Mouse (Mus musculus): ENCODE results near the gene Fah. TPM values are rescaled to one million over a fixed set of nuclear protein-coding genes. Genes with fewer than 3 reads are reported as not detected.

Gene Fah
- total RNA-seq, 2 experiments from 2014 or later, result 33.5 to 46.9 TPM

DNA sequence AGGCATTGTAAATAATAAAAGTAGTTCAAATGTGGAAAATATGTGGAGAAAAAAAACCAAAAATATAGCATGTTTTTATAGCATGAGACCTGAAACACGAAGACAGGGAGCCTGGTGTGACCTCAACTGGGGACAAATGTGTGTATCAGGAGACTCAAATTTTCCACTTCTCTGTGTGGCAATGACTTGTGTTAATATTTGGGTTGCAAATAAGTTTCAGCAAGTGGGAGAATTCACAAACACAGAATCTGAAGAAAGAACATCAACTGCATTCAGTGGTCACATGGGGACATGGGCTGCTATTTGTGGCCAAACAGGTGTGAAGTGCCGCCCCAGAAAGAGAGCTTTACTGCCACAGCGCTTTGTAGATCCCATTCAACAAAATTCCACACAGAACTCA is 9.9 kb downstream of the Fah start:
- no peak for DNase-seq (ENCODE audit: low spot score in 2 of 2)

DNA sequence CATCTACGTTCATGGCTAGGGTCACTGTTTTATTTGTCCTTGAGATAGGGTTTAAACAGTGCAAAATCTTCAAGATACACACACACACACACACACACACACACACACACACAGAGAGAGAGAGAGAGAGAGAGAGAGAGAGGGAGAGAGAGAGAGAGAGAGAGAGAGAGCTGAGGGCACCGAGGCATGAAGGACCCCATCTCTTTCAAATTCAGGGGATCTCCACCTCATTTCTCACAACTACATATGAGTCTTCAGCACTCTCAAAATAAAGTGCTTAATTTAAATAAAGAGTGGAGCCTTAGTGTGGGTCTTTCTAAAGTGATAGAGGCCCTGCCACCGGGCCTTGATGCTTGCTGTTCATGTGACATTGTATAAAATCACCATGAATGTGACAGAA is 10.5 kb downstream of the Fah start:
- no peak for DNase-seq (ENCODE audit: low spot score in 2 of 2)

GRCm38 (mm10) chr7:84594917-84595303 is 11.6 kb downstream of the Fah start:
- DNase-seq (ENCODE audit: low spot score in 2 of 2), result no peak

GRCm38 (mm10) chr7:84594087-84594916 is 12.2 kb downstream of the Fah start:
- no peak for DNase-seq (ENCODE audit: low spot score in 2 of 2)

DNA sequence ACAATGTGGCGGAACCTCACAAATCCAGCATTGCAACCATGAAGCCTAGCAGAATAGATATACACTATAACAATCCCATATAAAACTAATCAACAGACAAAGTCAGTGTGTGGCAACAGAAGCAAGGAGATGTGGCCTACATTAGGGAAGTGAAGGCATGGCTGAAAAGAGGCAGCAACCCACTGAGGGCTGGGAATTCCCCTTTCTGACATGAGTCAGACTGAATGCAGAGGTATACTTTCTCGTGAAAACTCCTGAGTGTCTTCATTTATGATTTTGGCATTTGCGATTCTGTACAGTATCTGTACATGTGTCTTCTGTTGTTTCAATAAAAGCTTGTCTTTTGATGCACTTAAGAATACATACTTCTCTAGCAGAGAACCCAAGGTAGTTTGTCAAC is 15.2 kb downstream of the Fah start:
- no peak for DNase-seq (ENCODE audit: low spot score in 2 of 2)

DNA sequence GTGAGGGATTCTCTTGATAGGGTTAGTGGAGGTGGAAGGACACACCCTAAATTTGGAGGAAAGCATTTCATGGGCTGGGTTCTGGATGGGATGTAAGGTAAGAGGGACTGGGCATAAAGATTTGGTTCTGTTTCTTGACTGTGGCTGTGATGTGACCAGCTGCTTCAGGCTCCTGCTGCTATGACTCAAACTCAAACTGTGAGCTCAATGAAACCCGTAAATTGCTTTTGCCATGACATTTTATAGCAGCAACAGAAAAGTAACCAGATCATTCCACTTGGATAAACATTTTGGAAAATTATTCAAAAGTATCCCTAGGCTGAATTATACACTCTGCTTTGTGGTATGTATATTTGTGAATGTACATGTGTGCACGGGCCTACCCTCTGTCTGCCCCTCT is 15.9 kb downstream of the Fah start:
- DNase-seq (ENCODE audit: low spot score in 2 of 2), result no peak

GRCm38 (mm10) chr7:84587101-84587783 is 19.3 kb downstream of the Fah start:
- DNase-seq (ENCODE audit: low spot score in 2 of 2), result no peak

DNA sequence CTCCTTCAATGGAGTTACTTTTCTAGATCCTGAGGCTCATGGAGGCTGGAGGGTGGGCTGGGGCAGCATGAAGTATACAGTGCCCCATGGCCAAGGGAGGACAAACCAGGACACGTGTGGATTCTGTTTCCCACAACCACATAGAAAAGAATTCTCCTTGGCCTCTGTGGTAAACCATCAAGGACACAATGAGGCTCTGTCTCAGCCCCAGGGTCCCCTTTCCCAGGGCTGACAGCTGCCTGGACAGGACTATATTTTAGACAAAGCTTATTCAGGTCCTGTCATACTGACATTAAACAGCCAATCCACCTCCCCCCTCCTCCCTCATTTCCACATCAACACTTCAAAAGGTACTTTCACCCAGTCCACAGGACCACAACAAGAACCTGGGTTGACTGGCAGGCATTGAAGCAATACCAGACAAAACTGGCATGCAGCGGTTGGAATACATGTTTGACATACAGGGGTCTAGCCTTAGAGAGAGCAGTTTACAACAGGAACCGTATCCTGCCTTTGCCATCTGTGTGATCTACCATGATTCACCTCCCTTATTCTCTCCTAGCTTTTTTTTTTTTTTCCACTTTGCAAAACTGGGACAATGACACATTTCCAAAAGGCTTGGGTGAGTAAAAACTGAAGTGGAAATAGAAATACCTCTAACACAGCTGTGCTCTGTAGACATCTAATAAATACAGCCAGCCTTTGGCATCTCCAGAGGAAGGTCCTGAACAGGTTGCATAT is 20.0 kb downstream of the Fah start:
- no peak for DNase-seq (ENCODE audit: low spot score in 2 of 2)

- DNase-seq (ENCODE audit: low spot score in 2 of 2), result no peak
Observed at GRCm38 (mm10) chr7:84585086-84585485, 21.4 kb downstream of the Fah start.

GRCm38 (mm10) chr7:84579769-84580168 is 26.8 kb downstream of the Fah start:
- DNase-seq (ENCODE audit: low spot score in 2 of 2), result no peak

- no peak for DNase-seq (ENCODE audit: low spot score in 2 of 2)
Observed at GRCm38 (mm10) chr7:84578841-84579240, 27.7 kb downstream of the Fah start.

DNA sequence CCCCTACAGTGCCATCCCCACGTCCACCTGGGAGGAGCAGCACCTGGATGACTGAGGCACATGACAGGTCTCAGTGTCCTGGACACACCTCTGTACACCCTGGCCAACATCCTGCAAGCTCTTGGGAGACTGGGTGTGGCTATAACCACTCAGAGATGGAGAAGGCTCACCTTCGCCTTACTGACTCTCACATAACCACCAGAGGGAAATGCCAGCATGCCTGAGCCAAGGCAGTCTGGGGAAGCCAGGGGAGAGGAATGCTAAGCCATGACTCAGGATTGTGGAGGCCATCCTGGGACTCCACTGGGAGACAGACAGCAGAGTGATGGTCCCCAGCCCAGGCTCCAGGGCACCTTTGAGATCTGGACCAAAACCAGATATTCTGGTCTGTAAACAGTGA is 29.5 kb downstream of the Fah start:
- no peak for DNase-seq (ENCODE audit: low spot score in 2 of 2)

DNA sequence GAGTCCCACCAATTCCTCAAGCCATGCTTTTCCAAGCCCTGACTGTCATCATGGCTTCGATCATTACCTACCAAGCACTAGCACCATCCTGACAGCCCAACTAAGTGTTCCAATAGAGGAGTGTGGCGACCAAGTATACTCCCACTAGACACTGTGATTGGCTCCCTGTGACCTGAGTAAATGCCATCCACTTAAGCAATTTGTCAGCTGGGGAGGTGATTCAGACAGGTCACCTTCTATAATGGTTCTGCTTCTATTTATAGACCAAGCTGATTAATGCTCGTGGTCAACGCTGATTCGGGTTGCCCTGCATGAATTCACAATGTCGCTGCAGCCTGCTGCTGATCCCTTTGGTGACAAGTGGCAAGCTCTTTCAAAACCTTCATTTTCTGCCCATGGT is 40.3 kb downstream of the Fah start:
- no peak for DNase-seq (ENCODE audit: low spot score in 2 of 2)

GRCm38 (mm10) chr7:84564236-84564635 is 42.3 kb downstream of the Fah start:
- no peak for DNase-seq (ENCODE audit: low spot score in 2 of 2)

DNA sequence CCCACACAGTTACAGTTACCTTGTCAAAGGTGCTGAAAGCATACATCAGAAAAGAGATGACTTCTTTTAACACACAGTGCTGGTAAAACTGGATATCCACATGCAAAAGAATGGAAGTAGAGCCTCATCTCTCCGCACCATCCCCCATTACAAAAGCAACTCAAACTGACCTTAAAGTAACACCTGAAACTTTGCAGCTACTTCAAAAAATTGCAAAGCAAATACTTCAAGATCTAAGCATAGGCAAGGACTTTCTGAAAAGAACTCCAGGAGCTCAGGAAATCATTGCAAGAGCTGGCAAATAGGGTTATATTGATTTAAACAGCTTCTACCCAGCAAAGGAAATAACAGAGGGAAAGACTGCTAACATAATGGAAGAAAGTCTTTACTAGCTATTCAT is 46.0 kb downstream of the Fah start:
- no peak for DNase-seq (ENCODE audit: low spot score in 2 of 2)

GRCm38 (mm10) chr7:84557332-84557731 is 49.2 kb downstream of the Fah start:
- DNase-seq (ENCODE audit: low spot score in 2 of 2), result no peak

DNA sequence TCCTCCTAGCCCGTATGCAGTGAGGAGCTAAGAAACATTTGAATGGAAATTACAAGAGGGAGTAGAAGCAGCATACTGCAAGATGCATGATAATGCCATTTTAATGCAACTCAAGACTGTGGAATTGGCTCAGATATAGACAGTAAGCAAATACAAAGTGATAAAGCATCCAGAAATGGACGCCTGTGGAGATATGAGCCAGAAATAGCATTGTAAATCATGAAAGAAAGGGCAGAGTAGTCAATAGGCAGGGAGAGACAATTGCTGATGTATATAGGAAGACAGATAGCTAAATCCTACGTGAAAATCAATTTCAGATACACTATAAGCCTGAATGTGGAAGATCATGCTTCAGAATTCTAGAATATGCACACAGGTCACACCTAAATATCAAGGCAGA is 51.2 kb downstream of the Fah start:
- no peak for DNase-seq (ENCODE audit: low spot score in 2 of 2)

GRCm38 (mm10) chr7:84551472-84551871 is 55.0 kb downstream of the Fah start:
- no peak for DNase-seq (ENCODE audit: low spot score in 2 of 2)

DNA sequence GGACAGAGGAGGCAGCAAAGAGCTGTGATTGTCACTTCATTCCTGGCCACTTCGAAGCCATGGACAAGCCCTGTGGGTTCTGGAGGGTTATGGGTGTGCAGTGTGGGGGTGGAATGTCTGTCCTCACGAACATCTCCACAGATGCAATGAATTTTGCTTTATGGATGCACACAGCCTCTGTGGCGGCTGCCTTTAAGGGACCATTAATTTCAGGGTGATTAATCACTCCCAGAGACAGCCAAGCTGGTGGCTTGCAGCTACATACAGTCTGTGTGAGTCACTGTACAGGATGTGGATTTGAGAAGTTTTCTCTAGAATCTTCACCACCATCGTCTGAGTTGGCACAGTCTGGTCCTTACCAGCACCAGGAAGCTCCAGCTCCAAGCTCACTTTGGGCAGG is 59.9 kb downstream of the Fah start:
- no peak for DNase-seq (ENCODE audit: low spot score in 2 of 2)

DNA sequence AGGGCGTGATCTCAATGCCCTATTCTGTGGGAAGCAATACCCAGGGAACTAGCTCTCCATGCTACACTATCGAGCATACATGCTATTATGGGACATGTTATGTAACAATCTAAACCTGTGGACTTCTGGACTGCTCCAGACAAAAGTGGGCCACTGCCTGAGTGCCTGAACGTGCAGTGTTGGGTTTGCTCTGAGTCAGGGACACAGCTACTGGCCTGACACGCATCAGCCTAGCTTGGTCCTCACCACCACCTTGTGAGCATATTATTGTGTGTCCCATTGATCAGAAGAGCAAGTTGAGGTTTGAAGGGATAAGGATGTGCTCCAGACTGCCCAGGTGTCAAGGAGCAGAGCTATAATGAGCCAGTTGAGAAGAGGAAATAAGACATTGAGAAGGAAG is 61.6 kb downstream of the Fah start:
- DNase-seq (ENCODE audit: low spot score in 2 of 2), result no peak

All from adrenal gland, postnatal 4 days (tissue).